Mouse (Mus musculus) G1E-ER4 (cell line): ENCODE data around the gene Elp5. TPM values are rescaled to one million over a fixed set of nuclear protein-coding genes. Genes with fewer than 3 reads are reported as not detected.

Experiments
- GATA1 ChIP-seq: IDR thresholded peaks from one replicate; pipeline ENCODE4 v1.8.0; 2012; ENCODE audit warnings: low read length, inconsistent platforms
- polyA plus RNA-seq: library from polyadenylated mRNA; stranded (reverse); fragments of >175 nt; gene quantifications from 2 replicates; pipeline ENCODE4 v1.2.3, GENCODE M21; 2012

Gene Elp5
- polyA plus RNA-seq, 1 experiment = 13.2 TPM

- TF ChIP-seq GATA1 = no peak
These were observed 45.5 kb downstream of the Elp5 start for GRCm38 (mm10) chr11:69936714-69937347.

- TF ChIP-seq GATA1 = no peak
These were observed 46.2 kb downstream of the Elp5 start for GRCm38 (mm10) chr11:69936156-69936555.

GRCm38 (mm10) chr11:69935137-69935879 is 47.0 kb downstream of the Elp5 start, which contains the start of gene Ybx2:
TSS of gene Ybx2 (plus strand) at chr11:69935796.
- TF ChIP-seq GATA1 = no peak

DNA sequence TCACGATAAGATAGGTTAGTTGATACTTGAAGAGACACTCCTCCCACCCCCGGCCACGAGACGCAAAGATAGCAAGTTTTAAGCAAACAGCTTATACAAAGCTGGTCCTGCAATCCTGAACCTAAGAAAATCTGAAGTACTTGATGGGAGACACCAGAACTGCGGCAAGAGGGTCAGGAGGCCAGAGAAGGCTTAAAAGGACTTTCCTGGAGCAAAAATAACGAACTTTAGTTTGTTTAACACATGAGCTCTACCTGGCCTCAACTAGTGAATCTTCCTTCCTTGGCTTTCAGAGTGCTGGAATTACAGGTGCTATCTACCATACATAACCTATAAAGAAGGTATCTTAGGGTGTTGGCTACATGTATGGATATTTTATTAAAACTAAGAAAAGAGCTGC is 47.6 kb downstream of the Elp5 start:
- TF ChIP-seq GATA1 = no peak

- no peak for TF ChIP-seq GATA1
These were observed 48.1 kb downstream of the Elp5 start for GRCm38 (mm10) chr11:69934169-69934568.

- no peak for TF ChIP-seq GATA1
These were observed 49.3 kb downstream of the Elp5 start for GRCm38 (mm10) chr11:69933066-69933465.

DNA sequence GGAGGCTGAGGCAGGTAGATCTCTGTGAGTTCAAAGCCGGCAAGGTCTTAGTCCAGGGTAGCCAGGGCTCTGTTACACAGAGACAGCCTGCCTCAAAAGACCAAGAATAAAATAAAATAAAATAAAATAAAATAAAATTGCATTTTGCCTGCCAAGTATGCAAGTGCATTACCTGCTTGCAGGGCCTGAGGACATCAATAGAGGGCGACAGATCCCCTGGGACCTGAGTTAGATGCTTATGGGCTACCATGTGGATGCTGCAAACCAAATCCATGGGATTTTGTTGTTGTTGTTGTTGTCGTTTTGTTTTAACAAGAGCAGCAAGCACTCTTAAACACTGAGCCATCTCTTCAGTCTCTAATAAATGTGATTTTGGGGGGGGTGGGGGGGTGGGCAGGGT is 50.1 kb downstream of the Elp5 start:
- TF ChIP-seq GATA1 = no peak

- no peak for TF ChIP-seq GATA1
These were observed 50.5 kb downstream of the Elp5 start for GRCm38 (mm10) chr11:69931769-69932168.

GRCm38 (mm10) chr11:69930967-69931537 is 51.3 kb downstream of the Elp5 start:
- TF ChIP-seq GATA1 = peak; percentile 35

DNA sequence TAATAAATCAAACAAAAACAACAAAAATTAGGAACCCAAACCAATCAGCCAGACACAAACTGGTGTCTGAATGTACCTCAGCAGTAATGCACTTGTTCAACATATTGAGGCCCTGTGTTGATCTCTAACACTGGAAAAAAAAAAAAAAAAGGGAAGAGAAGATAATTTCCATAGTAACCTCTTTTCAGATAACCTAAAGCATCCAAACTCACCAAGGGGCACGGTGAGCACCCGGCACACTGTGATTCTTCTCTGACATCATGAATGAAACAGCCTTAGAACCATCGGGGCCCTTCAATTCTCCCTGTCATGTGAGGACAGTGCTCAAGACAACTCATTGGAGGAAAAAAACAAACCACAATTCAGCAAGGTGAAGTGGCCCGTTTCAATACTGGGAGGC is 52.6 kb downstream of the Elp5 start:
- TF ChIP-seq GATA1 = no peak

DNA sequence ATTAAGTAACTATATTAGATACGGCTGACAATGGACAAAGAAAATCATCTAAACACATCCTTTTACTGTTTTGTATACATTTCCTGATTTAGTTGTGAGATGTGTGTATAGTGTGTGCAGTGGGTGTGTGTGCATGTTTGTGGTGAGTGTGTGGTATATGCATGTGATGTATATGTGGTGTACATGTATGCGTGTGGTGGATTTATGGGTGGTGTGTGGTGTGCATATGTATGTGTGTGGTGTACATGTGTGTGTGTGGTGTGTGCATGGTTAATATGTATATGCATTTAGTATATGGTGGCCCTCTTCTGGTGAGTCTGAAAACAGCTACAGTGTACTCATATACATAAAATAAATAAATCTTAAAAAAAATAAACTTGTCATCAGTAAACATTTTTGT is 54.8 kb downstream of the Elp5 start:
- TF ChIP-seq GATA1 = no peak

GRCm38 (mm10) chr11:69922796-69923195 is 59.5 kb downstream of the Elp5 start:
- no peak for TF ChIP-seq GATA1

GRCm38 (mm10) chr11:69922012-69922756 is 60.1 kb downstream of the Elp5 start:
- TF ChIP-seq GATA1 = no peak

GRCm38 (mm10) chr11:69921114-69922011 is 61.0 kb downstream of the Elp5 start, which contains the start of gene Eif5a:
TSS of gene Eif5a (minus strand) at chr11:69921958.
- TF ChIP-seq GATA1 = no peak
